Mouse (Mus musculus) hindbrain, embryonic 11.5 days (tissue): Measurements from ENCODE around the gene Olfr1386. TPM values are rescaled to one million over a fixed set of nuclear protein-coding genes. Genes with fewer than 3 reads are reported as not detected.

Experiments used
- ATAC-seq: fragments of 200-750 bp; cut with Nextera tagmentation; 2 replicates; pipeline ENCODE4 v1.8.0; 2017; ENCODE audit warnings: mild to moderate bottlenecking, moderate TSS enrichment, moderate library complexity; ENCODE audit not compliant: low FRiP score
- DNase-seq: peaks from one replicate; pipeline ENCODE4 v3.0.0-alpha.2; 2015; ENCODE audit warnings: low spot score
- H3K27ac ChIP-seq: fragments of 300-500 bp; sonication (generic); 2 replicates; pipeline ENCODE4 v1.5.1; 2014; ENCODE audit warnings: mild to moderate bottlenecking, low read depth, low read length
- H3K27me3 ChIP-seq: fragments of 300-500 bp; sonication (generic); 2 replicates; pipeline ENCODE4 v1.6.1; 2014; ENCODE audit warnings: mild to moderate bottlenecking, low read length, moderate library complexity, mixed read lengths; ENCODE audit not compliant: control insufficient read depth, insufficient read depth
- H3K36me3 ChIP-seq: fragments of 300-500 bp; sonication (generic); 2 replicates; pipeline ENCODE4 v1.6.1; 2014; ENCODE audit warnings: mild to moderate bottlenecking, low read length, moderate library complexity, mixed read lengths; ENCODE audit not compliant: control insufficient read depth, insufficient read depth
- H3K4me1 ChIP-seq: fragments of 300-500 bp; sonication (generic); replicated peaks from 2 replicates; pipeline ENCODE4 v1.6.1; 2014; ENCODE audit warnings: low read length, mixed read lengths; ENCODE audit not compliant: control insufficient read depth, insufficient read depth
- H3K4me2 ChIP-seq: fragments of 300-500 bp; sonication (generic); replicated peaks from 2 replicates; pipeline ENCODE4 v1.6.1; 2014; ENCODE audit warnings: mild to moderate bottlenecking, low read depth, low read length
- H3K4me3 ChIP-seq: fragments of 300-500 bp; sonication (generic); 2 replicates; pipeline ENCODE4 v1.5.1; 2014; ENCODE audit warnings: low read depth, low read length
- H3K9ac ChIP-seq: fragments of 300-500 bp; sonication (generic); 2 replicates; pipeline ENCODE4 v1.6.1; 2014; ENCODE audit warnings: low read depth, low read length
- H3K9me3 ChIP-seq: fragments of 300-500 bp; sonication (generic); 2 replicates; pipeline ENCODE4 v1.6.1; 2016; ENCODE audit warnings: low read length; ENCODE audit not compliant: control insufficient read depth
- polyA plus RNA-seq: library from polyadenylated mRNA; unstranded; fragments of >200 nt; fragmentation: Nextera tagmentation; extraction: Ambion mirVana; gene quantifications from 2 replicates; pipeline ENCODE4 v1.2.1, GENCODE M21; 2014

Gene Olfr1386
- polyA plus RNA-seq, 1 experiment from 2014 or later, result not detected

- DNase-seq (no peak), ATAC-seq (no peak)
- Histone ChIP-seq H3K36me3 (no peaks in the 10 kb centered on the region), H3K9me3 (no peaks in the 10 kb centered on the region), H3K9ac (no peak within 1 kb of the TSS), H3K4me3 (no peak within 1 kb of the TSS), H3K27me3 (no peaks in the 10 kb centered on the region), H3K4me2 (no peak within 1 kb of the TSS), H3K4me1 (no peaks in the 10 kb centered on the region), H3K27ac (no peak within 1 kb of the TSS)
Observed at GRCm38 (mm10) chr11:49519348-49519747, 54.5 kb downstream of the Olfr1386 start, which contains the start of gene Olfr1383. Gene Olfr1383 (plus strand): TSS chr11:49519648.

Other genes starting within 250 kb of the Olfr1386 start
- 28.7 and 31.0 TPM in 2 replicates for gene Mgat1, start 220.9 kb upstream of the Olfr1386 start, polyA plus RNA-seq
- gene Olfr1393, start 186.7 kb upstream of the Olfr1386 start, polyA plus RNA-seq, result not detected in 2 replicates
- gene Olfr1392, start 179.8 kb upstream of the Olfr1386 start, polyA plus RNA-seq, result not detected in 2 replicates
- not detected in 2 replicates for gene Olfr10, start 160.3 kb upstream of the Olfr1386 start, polyA plus RNA-seq
- not detected in 2 replicates for gene Olfr1391, start 142.3 kb upstream of the Olfr1386 start, polyA plus RNA-seq
- gene Olfr1390, start 129.9 kb upstream of the Olfr1386 start, polyA plus RNA-seq, result not detected in 2 replicates
- gene Olfr1389, start 42.0 kb upstream of the Olfr1386 start, polyA plus RNA-seq, result not detected in 2 replicates
- gene Olfr1388, start 28.4 kb upstream of the Olfr1386 start, polyA plus RNA-seq, result 0.07 TPM in 1 of 2 replicates, not detected in the other
- gene Olfr1387, start 9.7 kb upstream of the Olfr1386 start, polyA plus RNA-seq, result not detected in 2 replicates
- not detected in 2 replicates for gene Olfr1385, start 24.0 kb downstream of the Olfr1386 start, polyA plus RNA-seq
- not detected in 2 replicates for gene Olfr1384, start 41.7 kb downstream of the Olfr1386 start, polyA plus RNA-seq
- gene Olfr1383, start 54.6 kb downstream of the Olfr1386 start, polyA plus RNA-seq, result not detected in 2 replicates
- not detected in 2 replicates for gene Olfr1382, start 63.2 kb downstream of the Olfr1386 start, polyA plus RNA-seq
- not detected in 2 replicates for gene Olfr1381, start 78.4 kb downstream of the Olfr1386 start, polyA plus RNA-seq
- not detected in 2 replicates for gene Olfr1380, start 91.8 kb downstream of the Olfr1386 start, polyA plus RNA-seq
- 3.0 and 3.1 TPM in 2 replicates for gene Flt4, start 144.2 kb downstream of the Olfr1386 start, polyA plus RNA-seq
- not detected in 2 replicates for gene Scgb3a1, start 198.6 kb downstream of the Olfr1386 start, polyA plus RNA-seq
- 60.5 and 65.3 TPM in 2 replicates for gene Cnot6, start 247.7 kb downstream of the Olfr1386 start, polyA plus RNA-seq